Comparison of ENCODE assay signal across 9 mouse cellular contexts in the genomic region with DNA sequence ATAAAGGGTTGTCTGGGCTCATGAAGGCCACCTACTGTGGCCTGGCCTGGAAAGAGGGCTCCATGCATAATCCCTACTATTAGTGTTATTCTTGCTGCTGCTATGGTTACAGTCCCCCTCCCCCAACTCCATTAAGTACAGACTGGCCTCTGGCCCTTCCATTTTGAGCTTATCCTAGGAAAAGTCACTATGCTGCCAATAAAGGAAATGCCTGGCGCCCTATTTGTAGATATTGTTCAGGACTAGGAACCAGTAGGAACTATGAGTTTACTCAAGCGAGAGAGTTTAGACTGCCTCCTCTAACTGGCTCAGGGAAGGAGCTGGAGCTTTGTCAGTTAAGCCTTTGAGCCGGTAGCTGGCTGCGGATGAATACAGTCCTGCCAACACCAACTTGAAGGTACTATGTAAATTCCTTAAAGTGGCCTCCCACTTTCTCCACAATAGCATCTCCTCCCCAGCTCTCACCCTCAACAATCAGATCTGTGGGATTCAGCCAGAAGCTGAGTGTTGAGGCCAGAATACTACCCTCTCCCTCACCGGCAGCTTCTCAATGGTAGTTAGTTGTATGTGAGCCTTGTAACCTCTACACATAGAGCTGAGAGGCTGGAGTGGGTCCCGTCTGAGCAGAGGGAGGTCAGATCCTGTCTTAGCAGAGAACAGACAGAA. TPM values are rescaled to one million over a fixed set of nuclear protein-coding genes. Genes with fewer than 3 reads are reported as not detected.
DNase-seq lines count a peak whose midpoint lies in the region; ATAC-seq and TF ChIP-seq lines count a peak whose summit lies in the region.
"Had no signal": no experiment of that assay in that cellular context is flagged by ENCODE, and none has a peak within 500 bp of the region (broad histone marks: within the 10 kb centered on the region; RNA-seq: fewer than 3 reads in every experiment).

No protein-coding gene starts in this region.

- peak; percentile 37 to 51 for DNase-seq in lung, adult 18-20 months
- no peak for DNase-seq in lung, adult 2 months
- DNase-seq in frontal cortex, adult 2 months (ENCODE audit: extremely low spot score in 1 of 2, low spot score in 1 of 2): peak; percentile 26 to 39
- peak; percentile 17 to 30 for DNase-seq in left cerebral cortex, postnatal 14 days (ENCODE audit: low spot score in 2 of 2)
- peak; percentile 53 for DNase-seq in neural tube, embryonic 10.5 days (ENCODE audit: extremely low spot score, low spot score)
- no peak for DNase-seq in gastrocnemius, postnatal 4 days (ENCODE audit: low spot score in 2 of 2)
- DNase-seq in gastrocnemius, postnatal 14 days: no peak

- no peaks in the 10 kb centered on the region for H3K36me3 ChIP-seq in intestine, embryonic 16.5 days (ENCODE audit: control insufficient read depth, insufficient read depth, low read length)

- no peaks in the 10 kb centered on the region for H3K27me3 ChIP-seq in intestine, embryonic 16.5 days (replicated peaks; ENCODE audit: control insufficient read depth, insufficient read depth, low read length)

- H3K9me3 ChIP-seq in intestine, embryonic 16.5 days (ENCODE audit: control insufficient read depth, low read length): no peaks in the 10 kb centered on the region

- H3K4me2 ChIP-seq in intestine, embryonic 16.5 days (ENCODE audit: low read depth, low read length): no peak overlapping the region

- no peak overlapping the region for H3K4me3 ChIP-seq in lung, adult 2 months (replicated peaks; ENCODE audit: extremely low read depth, low read depth, low read length)
- H3K4me3 ChIP-seq in intestine, embryonic 16.5 days (ENCODE audit: low read length): no peak overlapping the region
- H3K4me3 ChIP-seq: myocyte had no signal

- H3K9ac ChIP-seq in intestine, embryonic 16.5 days (ENCODE audit: low read depth, low read length): no peak overlapping the region

- no peak for ATAC-seq in intestine, embryonic 16.5 days

- no peak overlapping the region for H3K27ac ChIP-seq in intestine, embryonic 16.5 days (ENCODE audit: low read length)

- peaks cover 8% of the 10 kb centered on the region for H3K4me1 ChIP-seq in lung, adult 2 months (ENCODE audit: control insufficient read depth, insufficient read depth, low read length)
- peaks cover 9% of the 10 kb centered on the region for H3K4me1 ChIP-seq in intestine, embryonic 16.5 days (ENCODE audit: control insufficient read depth, insufficient read depth, low read length)

- TF ChIP-seq POLR2A in lung, adult 2 months (IDR thresholded peaks at IDR 0.05; ENCODE audit: borderline replicate concordance, extremely low read depth, low read depth, low read length): no peak

- no peak for TF ChIP-seq CTCF in lung, adult 2 months (IDR thresholded peaks at IDR 0.05; ENCODE audit: insufficient read depth, low read length)

- 20% methylated on average over 6 of the region's 6 CpGs for WGBS in lung, adult 2 months
- 48% methylated on average over 6 of the region's 6 CpGs for WGBS in intestine, embryonic 16.5 days

- intact Hi-C loops in left cerebral cortex, postnatal 14 days (cut with DNase I): no loop called here
- intact Hi-C loops in gastrocnemius, postnatal 14 days (cut with DNase I; ENCODE audit: low total_unique reads): no loop called here

RNA-seq across cellular contexts. Expression of gene Ralgapa2, which starts 37.1 kb away (rescaled TPM):
- 21.1 and 22.7 TPM in 2 replicates for polyA plus RNA-seq in lung, adult 2 months (2012; rRNA removed)
- polyA plus RNA-seq in frontal cortex, adult 2 months (2012; rRNA removed): 11.6 and 11.9 TPM in 2 replicates
- 10 to 100 TPM; 19.2 to 26.2 TPM for total RNA-seq in left cerebral cortex, postnatal 14 days (2021)
- polyA plus RNA-seq in intestine, embryonic 16.5 days (2015; fragmentation: Nextera tagmentation; extraction: Ambion mirVana): 7.8 and 9.7 TPM in 2 replicates
- total RNA-seq in gastrocnemius, postnatal 4 days (2021): 1 to 10 TPM; 7.0 to 8.2 TPM
- 1 to 10 TPM; 2.9 to 5.0 TPM for total RNA-seq in gastrocnemius, postnatal 14 days (2021)

Comparison
In these comparisons a context has a peak if more than half of its experiments do, and no peak if none do; other contexts are left out.
1. DNase-seq: peak in lung, adult 18-20 months (2 of 2), frontal cortex, adult 2 months (2 of 2), left cerebral cortex, postnatal 14 days (2 of 2) and neural tube, embryonic 10.5 days (single experiment); none in lung, adult 2 months (single experiment), gastrocnemius, postnatal 4 days (0 of 2) and gastrocnemius, postnatal 14 days (single experiment).